Mouse (Mus musculus): ENCODE measurements at regions not wholly inside any gene's neighbourhood (a gene's known extent, or its start where the extent isn't known, plus 50 kb on each side); places are given as distances from the start of the nearest gene placed in this dataset.

DNA sequence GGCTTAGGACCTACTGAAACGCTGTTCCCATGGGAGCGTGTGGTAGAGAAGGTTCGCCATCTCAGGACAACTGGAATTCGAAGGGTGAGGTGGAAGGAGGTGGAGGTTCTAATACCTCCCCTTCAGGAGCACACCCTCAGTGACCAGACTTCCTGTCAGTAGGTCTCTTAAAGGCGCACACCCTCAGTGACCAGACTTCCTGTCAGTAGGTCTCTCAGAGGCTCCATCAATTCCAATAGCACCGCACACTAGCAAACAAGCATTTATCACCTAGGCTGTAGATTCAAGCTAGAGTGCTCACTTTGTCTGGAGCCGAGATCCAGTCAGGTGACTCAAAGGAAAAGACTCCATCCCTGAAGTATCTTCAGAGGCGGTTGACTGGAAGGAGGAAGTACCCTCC lies 226.2 kb upstream of the Ankrd55 start:
- TF ChIP-seq CTCF (IDR thresholded peaks at IDR 0.05; ENCODE audit: control insufficient read depth, insufficient read depth, insufficient replicate concordance, low read depth, low read length) = no peak
- TF ChIP-seq POLR2A (IDR thresholded peaks at IDR 0.05; ENCODE audit: control insufficient read depth, low read depth, low read length) = no peak
